9 mouse cellular contexts compared by ENCODE assay signal in the genomic region with DNA sequence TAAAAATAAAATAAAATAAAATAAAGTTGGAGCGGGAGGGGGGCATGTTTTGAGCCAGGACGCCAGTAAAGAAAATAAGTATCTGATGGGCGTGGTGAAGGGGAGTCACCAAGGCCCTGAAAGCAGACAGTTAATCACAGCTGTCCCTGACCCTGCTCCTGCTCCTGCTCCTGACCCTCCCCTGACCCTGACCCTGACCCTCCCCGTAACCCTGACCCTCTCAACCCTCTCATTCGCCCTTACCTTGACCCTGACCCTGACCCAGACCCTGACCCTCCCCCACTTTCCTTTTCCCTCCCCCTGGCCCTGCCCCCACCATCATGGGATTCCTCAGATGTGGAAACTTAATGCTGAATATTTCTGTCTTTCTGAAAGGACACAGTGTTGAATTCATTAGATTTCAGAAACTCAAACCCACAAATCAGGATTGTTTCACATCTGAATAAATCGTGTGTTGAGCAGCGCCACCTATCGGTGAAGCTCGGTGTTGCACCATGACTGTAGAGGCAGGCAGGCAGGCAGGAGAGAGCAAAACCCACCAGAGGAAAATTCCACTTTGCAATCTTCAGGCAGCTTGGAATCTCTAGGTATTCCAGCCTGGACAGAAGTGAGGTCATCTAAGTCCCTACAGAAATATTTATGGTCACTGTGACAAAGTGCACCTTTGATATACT.
DNase-seq lines count a peak whose midpoint lies in the region; ATAC-seq and TF ChIP-seq lines count a peak whose summit lies in the region.
"Had no signal": no experiment of that assay in that cellular context is flagged by ENCODE, and none has a peak within 500 bp of the region (broad histone marks: within the 10 kb centered on the region; RNA-seq: fewer than 3 reads in every experiment).

No protein-coding gene starts in this region.

- intact Hi-C loops in left cerebral cortex, postnatal 14 days (cut with DNase I), result no loop called here

- H3K4me1 ChIP-seq in forebrain, embryonic 11.5 days (replicated peaks; ENCODE audit: control insufficient read depth, insufficient read depth, low read length), result no peaks in the 10 kb centered on the region
- H3K4me1 ChIP-seq in forebrain, embryonic 12.5 days, result no peaks in the 10 kb centered on the region
- H3K4me1 ChIP-seq in neural tube, embryonic 11.5 days (ENCODE audit: control insufficient read depth, insufficient read depth, low read length), result no peaks in the 10 kb centered on the region
- H3K4me1 ChIP-seq in testis, adult 2 months (ENCODE audit: control insufficient read depth, insufficient read depth, low read length), result no peaks in the 10 kb centered on the region; the same call in 1 of the 2 replicates
- H3K4me1 ChIP-seq: megakaryocyte, embryonic 14.5 days had no signal

- H3K4me2 ChIP-seq in forebrain, embryonic 11.5 days (ENCODE audit: low read depth, low read length, severe bottlenecking), result no peak overlapping the region
- no peak overlapping the region for H3K4me2 ChIP-seq in forebrain, embryonic 12.5 days
- H3K4me2 ChIP-seq in neural tube, embryonic 11.5 days (ENCODE audit: low read depth), result no peak overlapping the region

- peak; percentile 30; the same call in 1 of the 2 replicates for ATAC-seq in forebrain, embryonic 11.5 days (replicated peaks; ENCODE audit: low FRiP score)
- ATAC-seq in forebrain, embryonic 12.5 days (ENCODE audit: low FRiP score), result no peak
- no peak for ATAC-seq in neural tube, embryonic 11.5 days (ENCODE audit: insufficient read depth, low FRiP score, low TSS enrichment)

- TF ChIP-seq POLR2A in testis, adult 2 months (IDR thresholded peaks at IDR 0.05; ENCODE audit: control insufficient read depth, low read depth, low read length), result no peak

- no peaks in the 10 kb centered on the region for H3K36me3 ChIP-seq in forebrain, embryonic 11.5 days (ENCODE audit: control insufficient read depth, insufficient read depth, low read length)
- no peaks in the 10 kb centered on the region for H3K36me3 ChIP-seq in forebrain, embryonic 12.5 days (replicated peaks)
- no peaks in the 10 kb centered on the region for H3K36me3 ChIP-seq in neural tube, embryonic 11.5 days (ENCODE audit: control insufficient read depth, insufficient read depth, low read length)
- H3K36me3 ChIP-seq in testis, adult 2 months (ENCODE audit: control insufficient read depth, insufficient read depth, low read length), result no peaks in the 10 kb centered on the region

- H3K27ac ChIP-seq in forebrain, embryonic 11.5 days (ENCODE audit: low read depth, low read length), result no peak overlapping the region
- H3K27ac ChIP-seq in forebrain, embryonic 12.5 days, result no peak overlapping the region
- no peak overlapping the region for H3K27ac ChIP-seq in neural tube, embryonic 11.5 days (ENCODE audit: low read depth, low read length)
- no peak overlapping the region for H3K27ac ChIP-seq in testis, adult 2 months (ENCODE audit: control insufficient read depth, insufficient read depth, low read depth, low read length)

- peak; percentile 88 for DNase-seq in forebrain, embryonic 11.5 days (ENCODE audit: low spot score)
- DNase-seq in adrenal gland, adult 2 months, result peak; percentile 64
- peak; percentile 64 for DNase-seq in embryo, embryonic 9.5 days (ENCODE audit: extremely low spot score)
- peak; percentile 92 for DNase-seq in heart, postnatal 4 days
- DNase-seq in left cerebral cortex, postnatal 14 days (ENCODE audit: low spot score in 2 of 2), result peak; percentile 93 to 94
- peak; percentile 72 for DNase-seq in neural tube, embryonic 11.5 days (ENCODE audit: low spot score)

- no peaks in the 10 kb centered on the region for H3K9me3 ChIP-seq in forebrain, embryonic 11.5 days (ENCODE audit: control insufficient read depth, low read length)
- H3K9me3 ChIP-seq in forebrain, embryonic 12.5 days, result no peaks in the 10 kb centered on the region
- H3K9me3 ChIP-seq in neural tube, embryonic 11.5 days (ENCODE audit: control insufficient read depth, low read length), result no peaks in the 10 kb centered on the region

- peak; percentile 94 for TF ChIP-seq CTCF in testis, adult 2 months (IDR thresholded peaks at IDR 0.05; ENCODE audit: control insufficient read depth, insufficient read depth, insufficient replicate concordance, low read depth, low read length)

- H3K27me3 ChIP-seq in forebrain, embryonic 11.5 days (ENCODE audit: control insufficient read depth, insufficient read depth, low read length), result no peaks in the 10 kb centered on the region
- no peaks in the 10 kb centered on the region for H3K27me3 ChIP-seq in forebrain, embryonic 12.5 days
- no peaks in the 10 kb centered on the region for H3K27me3 ChIP-seq in neural tube, embryonic 11.5 days (ENCODE audit: control insufficient read depth, insufficient read depth, low read length)
- no peaks in the 10 kb centered on the region for H3K27me3 ChIP-seq in testis, adult 2 months (ENCODE audit: control insufficient read depth, insufficient read depth, low read length)
- H3K27me3 ChIP-seq: megakaryocyte, embryonic 14.5 days had no signal

- H3K4me3 ChIP-seq in forebrain, embryonic 11.5 days (ENCODE audit: low read depth, low read length), result no peak overlapping the region
- H3K4me3 ChIP-seq in forebrain, embryonic 12.5 days (replicated peaks), result no peak overlapping the region
- no peak overlapping the region for H3K4me3 ChIP-seq in neural tube, embryonic 11.5 days (ENCODE audit: low read depth, low read length)
- H3K4me3 ChIP-seq in testis, adult 2 months (ENCODE audit: control insufficient read depth, low read depth, low read length), result no peak overlapping the region
- H3K4me3 ChIP-seq: megakaryocyte, embryonic 14.5 days had no signal

- H3K9ac ChIP-seq in forebrain, embryonic 11.5 days (ENCODE audit: low read length), result no peak overlapping the region
- no peak overlapping the region for H3K9ac ChIP-seq in forebrain, embryonic 12.5 days
- H3K9ac ChIP-seq in neural tube, embryonic 11.5 days (ENCODE audit: low read length), result no peak overlapping the region

- WGBS in forebrain, embryonic 11.5 days, result 51% methylated on average over 9 of the region's 9 CpGs
- 50% methylated on average over 9 of the region's 9 CpGs for WGBS in forebrain, embryonic 12.5 days
- 44% methylated on average over 9 of the region's 9 CpGs for WGBS in neural tube, embryonic 11.5 days
